Mouse (Mus musculus) thymus, postnatal 0 days (tissue): ENCODE results near the gene Stk10. TPM values are rescaled to one million over a fixed set of nuclear protein-coding genes. Genes with fewer than 3 reads are reported as not detected.

ENCODE experiments used
- DNase-seq: peaks from one replicate; pipeline ENCODE4 v3.0.0-alpha.2; 2015; ENCODE audit warnings: low spot score
- polyA plus RNA-seq: library from polyadenylated mRNA; unstranded; fragments of >200 nt; fragmentation: Nextera tagmentation; extraction: Ambion mirVana; gene quantifications from 2 replicates; pipeline ENCODE4 v1.2.1, GENCODE M21; 2015

The Stk10 gene
- polyA plus RNA-seq, 1 experiment from 2014 or later, result 12.9 TPM

GRCm38 (mm10) chr11:32549236-32549635 is 16.1 kb downstream of the Stk10 start:
- DNase-seq, result no peak

GRCm38 (mm10) chr11:32550102-32550501 is 17.0 kb downstream of the Stk10 start:
- DNase-seq, result no peak

GRCm38 (mm10) chr11:32551056-32551455 is 18.0 kb downstream of the Stk10 start:
- no peak for DNase-seq

GRCm38 (mm10) chr11:32551579-32552297 is 18.6 kb downstream of the Stk10 start:
- DNase-seq, result no peak

GRCm38 (mm10) chr11:32552401-32553090 is 19.4 kb downstream of the Stk10 start:
- DNase-seq, result no peak

GRCm38 (mm10) chr11:32553311-32554140 is 20.4 kb downstream of the Stk10 start:
- DNase-seq, result peak; percentile 74

- peak; percentile 23 for DNase-seq
Measured at GRCm38 (mm10) chr11:32554141-32555091, 21.3 kb downstream of the Stk10 start.

- DNase-seq, result no peak
Measured at GRCm38 (mm10) chr11:32555103-32555689, 22.1 kb downstream of the Stk10 start.

- DNase-seq, result no peak
Measured at GRCm38 (mm10) chr11:32556333-32556990, 23.4 kb downstream of the Stk10 start.

GRCm38 (mm10) chr11:32558026-32558425 is 24.9 kb downstream of the Stk10 start:
- no peak for DNase-seq

GRCm38 (mm10) chr11:32558677-32559076 is 25.6 kb downstream of the Stk10 start:
- peak; percentile 54 for DNase-seq

- DNase-seq, result no peak
Measured at GRCm38 (mm10) chr11:32560015-32560770, 27.1 kb downstream of the Stk10 start.

- no peak for DNase-seq
Measured at GRCm38 (mm10) chr11:32561465-32562355, 28.6 kb downstream of the Stk10 start.

GRCm38 (mm10) chr11:32562706-32563105 is 29.6 kb downstream of the Stk10 start:
- DNase-seq, result no peak

GRCm38 (mm10) chr11:32563660-32564059 is 30.6 kb downstream of the Stk10 start:
- no peak for DNase-seq

GRCm38 (mm10) chr11:32564629-32565028 is 31.5 kb downstream of the Stk10 start:
- no peak for DNase-seq

- peak; percentile 37 for DNase-seq
Measured at GRCm38 (mm10) chr11:32565088-32565487, 32.0 kb downstream of the Stk10 start.

GRCm38 (mm10) chr11:32566184-32566583 is 33.1 kb downstream of the Stk10 start:
- DNase-seq, result no peak
